Mouse (Mus musculus): ENCODE measurements around the gene Dpp8. TPM values are rescaled to one million over a fixed set of nuclear protein-coding genes. Genes with fewer than 3 reads are reported as not detected.

Dpp8 gene
- total and polyA plus RNA-seq, 3 experiments = 51.8 to 62.1 TPM; not detected in 1

- H3K79me2 ChIP-seq (ENCODE audit: control insufficient read depth, insufficient read depth, low read length, poor library complexity) = no peaks in the 10 kb centered on the region
- no peak overlapping the region for H3K27ac ChIP-seq (ENCODE audit: control insufficient read depth, low read depth, low read length)
- peaks cover 14 to 22% of the 10 kb centered on the region in 2 experiments for H3K27me3 ChIP-seq (ENCODE audit: control insufficient read depth in 1 of 2, insufficient read depth in 2 of 2, low read length in 2 of 2)
- H3K9me3 ChIP-seq (replicated peaks; ENCODE audit: insufficient read depth, low read length) = no peaks in the 10 kb centered on the region
- no peak for DNase-seq (ENCODE audit: low read depth, low spot score)
- H3K9ac ChIP-seq (ENCODE audit: control insufficient read depth, low read depth, low read length, poor library complexity, severe bottlenecking) = no peak overlapping the region
- no peaks in the 10 kb centered on the region for H3K4me1 ChIP-seq (ENCODE audit: control insufficient read depth in 1 of 2, insufficient read depth in 2 of 2, low read length in 2 of 2)
- TF ChIP-seq E2F4 (IDR thresholded peaks at IDR 0.05; ENCODE audit: borderline replicate concordance, low read depth, low read length) = no peak
- TF ChIP-seq MAZ (IDR thresholded peaks at IDR 0.05; ENCODE audit: low read depth, low read length) = no peak
- TF ChIP-seq HCFC1 (IDR thresholded peaks at IDR 0.05; ENCODE audit: low read depth, low read length) = no peak
- TF ChIP-seq RCOR1 (IDR thresholded peaks at IDR 0.05; ENCODE audit: low read depth, low read length) = no peak
- no peak for TF ChIP-seq BHLHE40 (IDR thresholded peaks at IDR 0.05; ENCODE audit: borderline replicate concordance, low read depth, low read length)
- TF ChIP-seq MXI1 (IDR thresholded peaks at IDR 0.05; ENCODE audit: low read depth, low read length) = no peak
- no peak for TF ChIP-seq POLR2AphosphoS5 (IDR thresholded peaks at IDR 0.05; ENCODE audit: borderline replicate concordance, low read depth, low read length)
- no peak for TF ChIP-seq MAX (IDR thresholded peaks at IDR 0.05; ENCODE audit: low read length)
- TF ChIP-seq ZKSCAN1 (IDR thresholded peaks at IDR 0.05; ENCODE audit: low read depth, low read length) = no peak
- TF ChIP-seq CTCF (IDR thresholded peaks at IDR 0.05 in 2 of 3, conservative IDR thresholded peaks at IDR 0.05 in 1 of 3; ENCODE audit: control insufficient read depth in 1 of 3, insufficient read depth in 1 of 3, low read depth in 2 of 3, low read length in 3 of 3, poor library complexity in 1 of 3, severe bottlenecking in 1 of 3) = no peak
- no peak for TF ChIP-seq MEF2A (IDR thresholded peaks at IDR 0.05; ENCODE audit: extremely low read depth, insufficient replicate concordance, low read depth, low read length, poor library complexity, severe bottlenecking)
- H3K36me3 ChIP-seq (ENCODE audit: control insufficient read depth in 1 of 2, insufficient read depth in 2 of 2, low read length in 2 of 2) = no peaks in the 10 kb centered on the region
- H3K4me3 ChIP-seq (ENCODE audit: control insufficient read depth in 1 of 2, insufficient read depth in 1 of 2, low read depth in 2 of 2, low read length in 2 of 2) = no peak overlapping the region
Measured at GRCm38 (mm10) chr9:65109132-65110072, 77.2 kb downstream of the Dpp8 start.

- Histone ChIP-seq H3K36me3 (ENCODE audit: control insufficient read depth in 1 of 2, insufficient read depth in 2 of 2, low read length in 2 of 2) (no peaks in the 10 kb centered on the region), H3K4me3 (ENCODE audit: control insufficient read depth in 1 of 2, insufficient read depth in 1 of 2, low read depth in 2 of 2, low read length in 2 of 2) (no peak overlapping the region), H3K27ac (ENCODE audit: control insufficient read depth, low read depth, low read length) (no peak overlapping the region), H3K79me2 (ENCODE audit: control insufficient read depth, insufficient read depth, low read length, poor library complexity) (no peaks in the 10 kb centered on the region), H3K9ac (ENCODE audit: control insufficient read depth, low read depth, low read length, poor library complexity, severe bottlenecking) (no peak overlapping the region), H3K27me3 (ENCODE audit: control insufficient read depth in 1 of 2, insufficient read depth in 2 of 2, low read length in 2 of 2) (peaks cover 27 to 31% of the 10 kb centered on the region in 2 experiments), H3K4me1 (ENCODE audit: control insufficient read depth in 1 of 2, insufficient read depth in 2 of 2, low read length in 2 of 2) (no peaks in the 10 kb centered on the region), H3K9me3 (replicated peaks; ENCODE audit: insufficient read depth, low read length) (no peaks in the 10 kb centered on the region)
- TF ChIP-seq ELF1 (IDR thresholded peaks at IDR 0.05; ENCODE audit: low read depth, low read length) = no peak
- no peak for TF ChIP-seq POLR2AphosphoS5 (IDR thresholded peaks at IDR 0.05; ENCODE audit: borderline replicate concordance, low read depth, low read length)
- TF ChIP-seq CHD2 (IDR thresholded peaks at IDR 0.05; ENCODE audit: low read length) = no peak
- TF ChIP-seq MAX (IDR thresholded peaks at IDR 0.05; ENCODE audit: low read length) = no peak
- TF ChIP-seq POLR2A (IDR thresholded peaks at IDR 0.05; ENCODE audit: control insufficient read depth in 1 of 2, insufficient read depth in 1 of 2, low read depth in 1 of 2, low read length in 2 of 2, poor library complexity in 1 of 2) = no peak
- no peak for TF ChIP-seq MXI1 (IDR thresholded peaks at IDR 0.05; ENCODE audit: low read depth, low read length)
- no peak for DNase-seq (ENCODE audit: low read depth, low spot score)
Measured at GRCm38 (mm10) chr9:65111698-65112097, 79.5 kb downstream of the Dpp8 start.

All from MEL (cell line).